Mouse (Mus musculus) left cerebral cortex, postnatal 4 days (tissue): Measurements from ENCODE around the gene Atp2a3. TPM values are rescaled to one million over a fixed set of nuclear protein-coding genes. Genes with fewer than 3 reads are reported as not detected.
A peak's percentile ranks its signal among the peaks of the same experiment; 100 is the strongest.

Experiments used
- DNase-seq: peaks from one replicate; pipeline ENCODE4 v3.0.0-alpha.2; 2022
- intact Hi-C: fragments of 180-260 bp; cut with DNase I; formaldehyde crosslinking; loops from one replicate; pipeline ENCODE4 v1.15.1; 2025
- total RNA-seq, 2 experiments: library from RNA; stranded (reverse); gene quantifications; 2 replicates each; pipeline ENCODE4 v1.2.3; 2021

Atp2a3 gene
- total RNA-seq = 1 to 10 TPM; 2.3 to 2.5 TPM

- intact Hi-C loops = no loop called here
- no peak for DNase-seq
These were observed at the start of gene Atp2a3 for GRCm38 (mm10) chr11:72961072-72961980. Gene Atp2a3, plus strand, starts transcription at chr11:72961169.

- no peak for DNase-seq
- intact Hi-C loops = loop anchor here (10.0 kb wide), 1 partner anchor 63 kb away; no protein-coding TSS in a partner anchor
These were observed 43.5 kb upstream of the Atp2a3 start for GRCm38 (mm10) chr11:72917299-72917996.

DNA sequence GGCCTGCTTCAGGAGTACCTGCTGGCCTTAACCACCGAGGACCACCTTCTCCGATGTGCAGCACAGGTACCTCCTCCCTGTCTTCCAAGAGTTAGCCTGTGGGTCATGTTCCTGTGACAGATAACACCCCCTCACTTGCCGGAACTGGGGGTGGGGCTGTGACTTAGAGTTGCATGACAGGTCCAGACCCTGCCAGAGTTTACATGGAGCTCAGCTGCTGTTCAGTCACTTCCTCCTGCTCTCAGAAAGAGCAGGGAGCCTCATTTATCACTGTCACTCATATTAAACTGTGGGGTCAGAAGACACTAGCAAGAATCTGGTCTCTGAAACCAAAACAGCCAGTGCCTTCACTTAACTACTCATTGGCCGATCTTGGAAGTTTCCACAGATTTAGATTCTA is 37.9 kb upstream of the Atp2a3 start:
- DNase-seq = no peak
- intact Hi-C loops = no loop called here

- DNase-seq = no peak
- intact Hi-C loops = no loop called here
These were observed 36.5 kb upstream of the Atp2a3 start for GRCm38 (mm10) chr11:72924458-72924857.

- DNase-seq = no peak
- intact Hi-C loops = loop anchor here (5.0 kb wide), 2 partner anchors 77 to 122 kb away; partner anchors contain the start of gene Ncbp3
These were observed 35.9 kb upstream of the Atp2a3 start for GRCm38 (mm10) chr11:72925067-72925466.

DNA sequence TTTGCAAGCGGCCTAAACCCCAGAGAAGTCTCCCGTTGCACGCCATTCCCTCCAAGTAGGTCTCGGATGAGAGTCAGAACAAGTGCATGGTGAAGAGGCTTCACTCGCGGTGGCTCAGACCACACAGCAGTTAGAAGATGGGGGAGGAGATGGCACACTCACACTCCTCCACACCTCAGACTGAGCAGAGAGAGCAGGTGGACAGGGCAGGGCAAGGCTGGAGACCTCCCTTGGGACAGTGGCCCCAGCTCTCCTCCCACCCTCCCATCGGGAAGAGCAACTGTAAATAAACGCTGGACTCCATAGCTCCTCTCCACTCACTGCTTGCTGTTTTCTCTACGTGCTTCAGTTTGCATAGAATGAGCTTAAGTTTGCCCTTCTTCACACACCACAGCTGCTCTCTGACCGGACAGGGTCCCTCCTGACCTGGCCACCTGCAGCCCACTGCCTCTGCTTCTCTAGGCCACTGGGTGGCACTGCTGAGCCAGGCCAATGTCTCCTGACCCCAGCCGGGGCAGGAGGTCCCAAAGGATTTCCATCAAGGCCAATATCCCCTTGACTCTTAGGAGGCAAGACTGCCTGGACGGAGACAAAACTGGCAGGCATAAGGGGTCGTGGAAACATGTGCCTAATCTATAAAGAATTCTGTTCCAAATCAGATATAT is 34.6 kb upstream of the Atp2a3 start:
- intact Hi-C loops = loop anchor here (5.0 kb wide), 2 partner anchors 76 to 121 kb away; partner anchors contain the start of gene Ncbp3
- peak; percentile 66 for DNase-seq

DNA sequence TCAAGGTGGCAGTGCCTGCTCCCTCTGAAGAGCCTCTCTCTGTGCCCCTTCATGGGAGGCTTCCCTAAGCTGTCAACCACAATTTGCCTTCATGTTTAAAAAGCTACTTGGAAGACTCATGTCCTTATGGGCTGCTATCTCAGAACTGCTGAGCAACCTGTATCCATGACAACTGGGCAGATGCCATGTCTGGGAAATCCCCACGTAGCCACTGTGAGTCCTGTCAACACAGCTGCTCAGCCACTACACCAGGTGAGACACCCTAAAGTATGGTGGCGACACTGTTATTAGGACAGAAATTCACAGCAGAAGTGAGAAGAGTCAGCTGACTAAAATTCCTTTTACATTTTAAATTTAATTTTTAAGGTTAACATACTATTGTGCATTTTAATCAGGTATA is 32.5 kb upstream of the Atp2a3 start:
- peak; percentile 34 for DNase-seq
- intact Hi-C loops = loop anchor here (5.0 kb wide), 2 partner anchors 74 to 119 kb away; partner anchors contain the start of gene Ncbp3

- intact Hi-C loops = no loop called here
- DNase-seq = peak; percentile 47
These were observed 20.5 kb upstream of the Atp2a3 start for GRCm38 (mm10) chr11:72940208-72941143.

GRCm38 (mm10) chr11:72944996-72945793 is 15.8 kb upstream of the Atp2a3 start:
- intact Hi-C loops = no loop called here
- no peak for DNase-seq

DNA sequence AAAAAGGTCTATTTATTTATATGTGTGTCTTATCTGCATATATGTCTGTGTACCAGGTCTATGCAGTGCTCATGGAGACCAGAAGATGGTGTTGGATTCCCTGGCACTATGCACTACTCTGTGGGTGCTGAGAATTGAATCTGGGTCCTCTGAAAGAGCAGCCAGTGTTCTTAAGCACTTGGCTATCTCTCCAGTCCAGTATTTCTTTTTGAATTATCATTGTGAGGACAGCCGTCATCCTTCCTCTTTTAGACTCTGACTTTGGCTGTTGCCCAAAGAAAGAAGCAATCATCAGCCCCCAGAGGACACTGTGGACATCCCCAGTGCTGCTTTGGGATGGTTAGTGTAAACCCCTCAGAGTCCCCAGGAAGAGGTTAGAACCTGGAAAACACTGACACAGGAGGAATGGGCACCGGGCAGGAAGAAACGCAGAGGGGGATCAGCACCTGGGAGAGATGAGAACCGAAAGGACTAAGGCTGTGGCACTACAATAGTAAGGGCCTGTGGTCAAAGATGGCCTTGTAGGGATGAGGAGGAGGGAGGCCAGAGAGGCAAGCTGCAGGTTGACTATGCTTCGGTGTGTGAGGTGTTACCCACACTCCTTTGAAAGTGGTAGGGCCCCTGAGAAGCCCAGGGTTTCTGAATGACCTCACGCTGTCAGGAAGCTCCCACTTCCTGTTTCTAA is 15.0 kb upstream of the Atp2a3 start:
- no peak for DNase-seq
- intact Hi-C loops = no loop called here

GRCm38 (mm10) chr11:72946560-72947119 is 14.3 kb upstream of the Atp2a3 start:
- intact Hi-C loops = no loop called here
- no peak for DNase-seq

DNA sequence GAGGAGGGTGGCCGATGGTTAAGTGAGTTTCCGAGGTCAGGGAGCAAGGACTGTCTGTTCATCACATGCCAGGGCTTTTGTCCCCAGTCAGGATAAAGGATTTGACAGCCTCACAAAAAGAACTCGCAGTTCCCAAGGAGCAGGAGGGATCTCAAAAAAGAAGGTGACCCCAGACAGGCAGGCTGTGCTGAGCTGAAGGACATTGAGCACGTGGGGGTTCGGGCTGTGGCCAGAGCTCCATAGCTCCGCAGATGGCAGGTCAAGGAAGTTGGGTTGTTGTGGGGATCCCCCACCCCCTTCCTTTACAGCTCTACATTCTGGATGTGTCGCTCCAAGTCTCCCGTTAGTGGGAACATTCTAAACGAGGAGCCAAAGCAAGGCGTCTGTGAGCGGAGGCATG is 13.1 kb upstream of the Atp2a3 start:
- DNase-seq = no peak
- intact Hi-C loops = no loop called here

DNA sequence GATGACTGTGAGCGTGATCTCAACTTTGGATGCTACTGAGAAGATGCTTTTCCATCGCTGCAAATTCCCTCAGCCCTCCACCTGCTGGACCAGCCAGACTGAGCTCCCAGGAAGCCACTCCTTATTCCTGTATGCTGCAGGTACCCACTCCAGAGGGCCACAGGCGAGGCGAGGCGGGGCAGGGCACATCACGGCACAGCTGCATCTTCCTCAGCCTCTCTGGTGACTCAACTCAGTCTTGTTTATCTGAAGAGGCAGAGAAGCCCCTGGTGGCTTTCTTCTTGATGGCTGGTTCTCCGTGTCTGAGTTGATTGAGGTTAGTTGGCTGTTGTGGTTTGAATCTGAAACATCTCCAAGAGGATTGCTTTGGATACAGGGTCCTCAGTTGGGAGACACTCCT is 12.7 kb upstream of the Atp2a3 start:
- no peak for DNase-seq
- intact Hi-C loops = no loop called here

DNA sequence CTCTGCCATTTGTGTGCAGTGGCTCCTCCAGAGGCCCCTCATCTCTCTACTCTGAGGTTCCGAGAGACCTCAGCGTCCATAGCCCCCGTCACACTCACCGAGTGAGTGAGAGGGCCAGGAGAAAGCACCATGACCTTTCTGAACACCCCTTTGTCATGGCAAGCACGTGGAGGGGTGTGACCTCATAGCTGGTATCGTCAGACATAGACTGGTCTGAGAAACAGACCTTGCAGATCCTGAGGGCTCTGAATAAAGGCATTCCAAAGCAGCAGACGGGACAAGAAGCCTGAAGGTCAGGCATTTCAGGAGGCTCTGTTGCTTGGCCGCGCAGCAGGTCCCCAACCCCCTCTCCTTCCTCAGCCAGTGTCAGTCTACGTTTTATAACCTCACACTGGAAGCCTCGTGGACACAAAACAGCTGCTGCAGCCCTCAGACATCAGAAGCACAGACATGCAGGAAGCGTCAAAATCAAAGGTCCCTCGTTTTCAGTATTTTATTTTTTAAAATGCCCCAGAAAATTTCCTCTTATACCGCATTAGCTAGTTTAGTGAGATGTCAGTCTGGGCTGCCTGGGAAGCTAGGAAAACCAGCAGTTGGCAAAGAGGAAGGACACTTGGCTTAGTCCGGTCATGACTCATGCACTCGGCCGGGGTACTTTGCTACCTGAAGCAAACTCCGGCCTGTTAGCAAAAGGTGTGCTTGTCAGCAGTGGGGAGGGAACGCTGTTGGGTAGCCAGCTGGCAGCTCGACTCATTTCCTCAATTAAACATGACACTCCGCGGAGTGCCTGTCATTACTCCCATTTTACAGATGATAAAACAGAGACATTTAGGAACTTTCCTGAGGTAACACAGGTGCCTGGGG is 9.6 kb upstream of the Atp2a3 start:
- no peak for DNase-seq
- intact Hi-C loops = no loop called here

- DNase-seq = no peak
- intact Hi-C loops = no loop called here
These were observed 8.7 kb upstream of the Atp2a3 start for GRCm38 (mm10) chr11:72952226-72952625.

GRCm38 (mm10) chr11:72952697-72953096 is 8.3 kb upstream of the Atp2a3 start:
- DNase-seq = no peak
- intact Hi-C loops = no loop called here

DNA sequence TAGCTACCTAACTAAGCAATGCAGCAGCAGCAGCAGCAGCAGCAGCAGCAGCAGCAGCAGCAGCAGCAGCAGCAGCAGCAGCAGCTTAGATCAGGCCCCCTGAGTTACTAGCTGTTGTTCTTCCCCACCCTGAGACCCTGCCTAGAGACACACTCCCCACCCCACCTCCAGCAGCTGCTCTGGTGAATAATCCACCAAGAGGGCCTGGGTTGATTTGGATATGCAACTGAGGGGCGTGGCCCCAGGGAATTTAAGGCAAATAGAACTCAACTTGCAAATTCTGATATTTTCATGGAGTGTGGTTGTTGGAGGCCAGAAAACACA is 7.9 kb upstream of the Atp2a3 start:
- intact Hi-C loops = no loop called here
- DNase-seq = no peak
